Mouse (Mus musculus) liver, postnatal 0 days (tissue): ENCODE data around the gene Toe1. TPM values are rescaled to one million over a fixed set of nuclear protein-coding genes. Genes with fewer than 3 reads are reported as not detected.

Experiments
- ATAC-seq: fragments of 200-750 bp; cut with Nextera tagmentation; 2 replicates; pipeline ENCODE4 v1.8.0; 2017; ENCODE audit warnings: mild to moderate bottlenecking, moderate library complexity
- DNase-seq: peaks from one replicate; pipeline ENCODE4 v3.0.0-alpha.2; 2016
- H3K27ac ChIP-seq: fragments of 300-500 bp; sonication (generic); 2 replicates; pipeline ENCODE4 v1.5.1; 2014; ENCODE audit warnings: antibody characterized with exemption, moderate library complexity, mild to moderate bottlenecking, low read depth
- H3K27me3 ChIP-seq: fragments of 300-500 bp; sonication (generic); 2 replicates; pipeline ENCODE4 v1.6.1; 2014; ENCODE audit warnings: low read length, control low read depth, mixed read lengths; ENCODE audit not compliant: insufficient read depth
- H3K36me3 ChIP-seq: fragments of 300-500 bp; sonication (generic); replicated peaks from 2 replicates; pipeline ENCODE4 v1.6.1; 2014; ENCODE audit warnings: mild to moderate bottlenecking, control low read depth, low read length, moderate library complexity, mixed read lengths; ENCODE audit not compliant: insufficient read depth
- H3K4me1 ChIP-seq: fragments of 300-500 bp; sonication (generic); 2 replicates; pipeline ENCODE4 v1.6.1; 2014; ENCODE audit warnings: antibody characterized with exemption, mild to moderate bottlenecking, control low read depth; ENCODE audit not compliant: insufficient read depth
- H3K4me2 ChIP-seq: fragments of 300-500 bp; sonication (generic); 2 replicates; pipeline ENCODE4 v1.6.1; 2014; ENCODE audit warnings: low read depth, mild to moderate bottlenecking, low read length, moderate library complexity, mixed read lengths
- H3K4me3 ChIP-seq: fragments of 300-500 bp; sonication (generic); 2 replicates; pipeline ENCODE4 v1.5.1; 2014; ENCODE audit warnings: low read depth, low read length
- H3K9ac ChIP-seq: fragments of 300-500 bp; sonication (generic); replicated peaks from 2 replicates; pipeline ENCODE4 v1.6.1; 2014; ENCODE audit warnings: mild to moderate bottlenecking, moderate library complexity
- H3K9me3 ChIP-seq: fragments of 300-500 bp; sonication (generic); 2 replicates; pipeline ENCODE4 v1.6.1; 2016; ENCODE audit warnings: mild to moderate bottlenecking, control low read depth, low read length, mixed read lengths
- CTCF ChIP-seq: sonication (generic); IDR thresholded peaks from 2 replicates; pipeline ENCODE4 v1.5.1; 2016; ENCODE audit warnings: antibody characterized with exemption, low read depth
- EP300 ChIP-seq: IDR thresholded peaks from 2 replicates; pipeline ENCODE4 v1.6.1; 2016; ENCODE audit warnings: antibody characterized with exemption, low read depth, mild to moderate bottlenecking
- WGBS: fragments of 180-500 bp; shearing (Covaris S2); extraction: QIAGEN DNeasy Blood & Tissue Kit; methylation state at CpG from one replicate; pipeline ENCODE4 v1.1.7; 2014; ENCODE audit not compliant: insufficient replicate concordance; 5-methylcytosine and 5-hydroxymethylcytosine counted together
- polyA plus RNA-seq: library from polyadenylated mRNA; unstranded; fragments of >200 nt; fragmentation: Nextera tagmentation; extraction: Ambion mirVana; gene quantifications from 2 replicates; pipeline ENCODE4 v1.2.1, GENCODE M21; 2015

Toe1 gene
- polyA plus RNA-seq, 1 experiment from 2014 or later = 9.3 TPM

GRCm38 (mm10) chr4:116782171-116782570 is 25.3 kb downstream of the Toe1 start:
- Histone ChIP-seq H3K4me2 (no peak overlapping the region), H3K9me3 (no peaks in the 10 kb centered on the region), H3K4me1 (no peaks in the 10 kb centered on the region), H3K27me3 (no peaks in the 10 kb centered on the region), H3K27ac (no peak overlapping the region), H3K36me3 (no peaks in the 10 kb centered on the region), H3K9ac (no peak overlapping the region), H3K4me3 (no peak overlapping the region)
- 69% methylated on average over 8 of the region's 8 CpGs for WGBS
- DNase-seq (no peak), ATAC-seq (no peak)
- TF ChIP-seq EP300 (no peak), CTCF (no peak)

- DNase-seq (no peak), ATAC-seq (no peak)
- H3K9me3 ChIP-seq = no peaks in the 10 kb centered on the region
- no peaks in the 10 kb centered on the region for H3K4me1 ChIP-seq
- H3K4me2 ChIP-seq = no peak overlapping the region
- TF ChIP-seq EP300 (no peak), CTCF (no peak)
- no peak overlapping the region for H3K4me3 ChIP-seq
- H3K27me3 ChIP-seq = no peaks in the 10 kb centered on the region
- H3K36me3 ChIP-seq = no peaks in the 10 kb centered on the region
- H3K9ac ChIP-seq = no peak overlapping the region
- H3K27ac ChIP-seq = no peak overlapping the region
- 57% methylated on average over 2 of the region's 2 CpGs for WGBS
These were observed 26.1 kb downstream of the Toe1 start for GRCm38 (mm10) chr4:116781366-116781765.

GRCm38 (mm10) chr4:116780541-116780940 is 26.9 kb downstream of the Toe1 start:
- Histone ChIP-seq H3K27ac (no peak overlapping the region), H3K4me1 (no peaks in the 10 kb centered on the region), H3K9ac (no peak overlapping the region), H3K4me3 (no peak overlapping the region), H3K4me2 (no peak overlapping the region), H3K27me3 (no peaks in the 10 kb centered on the region), H3K36me3 (no peaks in the 10 kb centered on the region), H3K9me3 (no peaks in the 10 kb centered on the region)
- TF ChIP-seq EP300 = no peak
- TF ChIP-seq CTCF = no peak
- DNase-seq = no peak
- no peak for ATAC-seq
- WGBS = 62% methylated on average over 2 of the region's 2 CpGs

- no peak overlapping the region for H3K27ac ChIP-seq
- no peaks in the 10 kb centered on the region for H3K4me1 ChIP-seq
- no peaks in the 10 kb centered on the region; the same call in 1 of the 2 replicates for H3K36me3 ChIP-seq
- no peaks in the 10 kb centered on the region for H3K9me3 ChIP-seq
- TF ChIP-seq EP300 (no peak), CTCF (no peak)
- 74% methylated on average over 3 of the region's 3 CpGs for WGBS
- H3K4me3 ChIP-seq = no peak overlapping the region
- H3K4me2 ChIP-seq = no peak overlapping the region
- H3K9ac ChIP-seq = no peak overlapping the region
- DNase-seq = no peak
- ATAC-seq = no peak
- no peaks in the 10 kb centered on the region for H3K27me3 ChIP-seq
These were observed 30.4 kb downstream of the Toe1 start for GRCm38 (mm10) chr4:116777079-116777478.

GRCm38 (mm10) chr4:116776391-116776790 is 31.0 kb downstream of the Toe1 start:
- no peak for DNase-seq

GRCm38 (mm10) chr4:116769060-116769459 is 38.4 kb downstream of the Toe1 start:
- H3K9me3 ChIP-seq = no peaks in the 10 kb centered on the region
- no peak for ATAC-seq
- H3K4me2 ChIP-seq = no peak overlapping the region
- no peak for DNase-seq
- H3K4me3 ChIP-seq = no peak overlapping the region
- TF ChIP-seq EP300 = no peak
- TF ChIP-seq CTCF = no peak
- H3K27me3 ChIP-seq = no peaks in the 10 kb centered on the region
- H3K9ac ChIP-seq = no peak overlapping the region
- H3K36me3 ChIP-seq = no peaks in the 10 kb centered on the region; the same call in 1 of the 2 replicates
- no peak overlapping the region for H3K27ac ChIP-seq
- H3K4me1 ChIP-seq = no peaks in the 10 kb centered on the region

More at GRCm38 (mm10) chr4:116776391-116776790, 31.0 kb downstream of the Toe1 start:
- H3K4me2 ChIP-seq = no peak overlapping the region
- H3K4me3 ChIP-seq = no peak overlapping the region
- TF ChIP-seq EP300 = no peak
- TF ChIP-seq CTCF = 0 out of 2 replicates have a peak, but pooled peaks have one; percentile 15
- no peaks in the 10 kb centered on the region for H3K27me3 ChIP-seq
- ATAC-seq = no peak
- H3K36me3 ChIP-seq = no peaks in the 10 kb centered on the region; the same call in 1 of the 2 replicates
- no peaks in the 10 kb centered on the region for H3K9me3 ChIP-seq
- no peak overlapping the region for H3K9ac ChIP-seq
- 81% methylated on average over 5 of the region's 5 CpGs for WGBS
- no peak overlapping the region for H3K27ac ChIP-seq
- H3K4me1 ChIP-seq = no peaks in the 10 kb centered on the region

- Histone ChIP-seq H3K27me3 (no peaks in the 10 kb centered on the region), H3K9me3 (no peaks in the 10 kb centered on the region), H3K9ac (no peak overlapping the region), H3K27ac (no peak overlapping the region), H3K4me3 (no peak overlapping the region), H3K4me2 (no peak overlapping the region), H3K36me3 (no peaks in the 10 kb centered on the region; the same call in 1 of the 2 replicates), H3K4me1 (no peaks in the 10 kb centered on the region)
- 66% methylated on average over 5 of the region's 5 CpGs for WGBS
- no peak for ATAC-seq
- TF ChIP-seq CTCF (no peak), EP300 (no peak)
- no peak for DNase-seq
These were observed 38.9 kb downstream of the Toe1 start for GRCm38 (mm10) chr4:116768510-116768909.
